Mouse (Mus musculus) heart, embryonic 12.5 days (tissue): ENCODE data around the gene Sap30bp. TPM values are rescaled to one million over a fixed set of nuclear protein-coding genes. Genes with fewer than 3 reads are reported as not detected.

Experiments
- ATAC-seq: fragments of 200-750 bp; cut with Nextera tagmentation; 2 replicates; pipeline ENCODE4 v1.8.0; 2017; ENCODE audit warnings: moderate TSS enrichment, moderate library complexity; ENCODE audit not compliant: insufficient number of reproducible peaks, low FRiP score
- H3K27ac ChIP-seq: fragments of 300-500 bp; sonication (generic); 2 replicates; pipeline ENCODE4 v1.5.1; 2016; ENCODE audit warnings: mild to moderate bottlenecking, moderate library complexity; ENCODE audit not compliant: poor library complexity, severe bottlenecking
- H3K27me3 ChIP-seq: fragments of 300-500 bp; sonication (generic); replicated peaks from 2 replicates; pipeline ENCODE4 v1.6.1; 2016; ENCODE audit warnings: mild to moderate bottlenecking, moderate library complexity
- H3K36me3 ChIP-seq: fragments of 300-500 bp; sonication (generic); 2 replicates; pipeline ENCODE4 v1.6.1; 2016; ENCODE audit warnings: mild to moderate bottlenecking, moderate library complexity
- H3K4me1 ChIP-seq: fragments of 300-500 bp; sonication (generic); replicated peaks from 2 replicates; pipeline ENCODE4 v1.6.1; 2016; ENCODE audit warnings: mild to moderate bottlenecking
- H3K4me2 ChIP-seq: fragments of 300-500 bp; sonication (generic); 2 replicates; pipeline ENCODE4 v1.6.1; 2016; ENCODE audit warnings: mild to moderate bottlenecking, moderate library complexity
- H3K4me3 ChIP-seq: fragments of 300-500 bp; sonication (generic); 2 replicates; pipeline ENCODE4 v1.5.1; 2016; ENCODE audit warnings: mild to moderate bottlenecking
- H3K9ac ChIP-seq: fragments of 300-500 bp; sonication (generic); 2 replicates; pipeline ENCODE4 v1.6.1; 2016; ENCODE audit warnings: mild to moderate bottlenecking, moderate library complexity
- H3K9me3 ChIP-seq: fragments of 300-500 bp; sonication (generic); replicated peaks from 2 replicates; pipeline ENCODE4 v1.6.1; 2016; ENCODE audit warnings: mild to moderate bottlenecking, moderate library complexity
- WGBS: fragments of 180-500 bp; shearing (Covaris S2); methylation state at CpG from one replicate; pipeline ENCODE4 v1.1.7; 2016; 5-methylcytosine and 5-hydroxymethylcytosine counted together
- polyA plus RNA-seq: library from polyadenylated mRNA; unstranded; fragments of >200 nt; fragmentation: Nextera tagmentation; extraction: Ambion mirVana; gene quantifications from 2 replicates; pipeline ENCODE4 v1.2.1, GENCODE M21; 2016

Gene Sap30bp
- 29.4 and 32.2 TPM in 2 replicates for polyA plus RNA-seq

GRCm38 (mm10) chr11:115933108-115933746 lies at the start of gene Sap30bp, which contains the start of gene Recql5:
TSS of gene Sap30bp (plus strand) at chr11:115933282.
TSS of gene Recql5 (minus strand) at chr11:115933477.
- Histone ChIP-seq H3K27me3 (no peaks in the 10 kb centered on the region), H3K9me3 (no peaks in the 10 kb centered on the region), H3K9ac (peak within 1 kb of the TSS; percentile 80), H3K4me2 (peak within 1 kb of the TSS; percentile 94), H3K27ac (no peak within 1 kb of the TSS; the same call in 1 of the 2 replicates), H3K4me3 (peak within 1 kb of the TSS; percentile 92), H3K4me1 (peaks cover 19% of the 10 kb centered on the region), H3K36me3 (peaks cover 43% of the 10 kb centered on the region)
- WGBS, result under 1% methylated on average over 28 of the region's 28 CpGs
- peak; percentile 99 for ATAC-seq

DNA sequence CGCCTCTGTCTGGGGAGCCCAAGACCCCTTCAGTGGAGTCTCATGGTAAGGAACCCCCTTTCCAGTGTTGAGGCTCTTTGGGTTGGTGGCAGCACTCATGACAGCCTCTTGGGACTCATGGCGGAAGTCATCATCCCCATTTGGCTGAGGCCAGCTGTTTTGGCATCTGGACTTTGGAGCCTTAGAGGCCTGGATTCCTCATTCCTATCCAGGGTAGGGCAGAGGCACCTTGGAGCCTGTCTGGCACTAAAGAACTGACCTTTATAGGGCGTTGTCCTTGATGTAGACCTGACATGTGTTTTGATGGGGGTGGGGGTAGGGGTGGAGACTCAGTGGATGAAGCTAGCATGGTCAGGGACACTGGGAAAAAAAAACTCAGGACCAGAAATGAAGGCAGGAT lies 48.7 kb upstream of the Sap30bp start:
- H3K9me3 ChIP-seq, result no peaks in the 10 kb centered on the region
- 83% methylated on average over 3 of the region's 3 CpGs for WGBS
- H3K4me2 ChIP-seq, result no peak overlapping the region
- no peaks in the 10 kb centered on the region for H3K36me3 ChIP-seq
- H3K9ac ChIP-seq, result no peak overlapping the region
- H3K4me3 ChIP-seq, result no peak overlapping the region
- H3K27ac ChIP-seq, result no peak overlapping the region
- no peaks in the 10 kb centered on the region for H3K4me1 ChIP-seq
- no peak for ATAC-seq
- H3K27me3 ChIP-seq, result peaks cover 39% of the 10 kb centered on the region

DNA sequence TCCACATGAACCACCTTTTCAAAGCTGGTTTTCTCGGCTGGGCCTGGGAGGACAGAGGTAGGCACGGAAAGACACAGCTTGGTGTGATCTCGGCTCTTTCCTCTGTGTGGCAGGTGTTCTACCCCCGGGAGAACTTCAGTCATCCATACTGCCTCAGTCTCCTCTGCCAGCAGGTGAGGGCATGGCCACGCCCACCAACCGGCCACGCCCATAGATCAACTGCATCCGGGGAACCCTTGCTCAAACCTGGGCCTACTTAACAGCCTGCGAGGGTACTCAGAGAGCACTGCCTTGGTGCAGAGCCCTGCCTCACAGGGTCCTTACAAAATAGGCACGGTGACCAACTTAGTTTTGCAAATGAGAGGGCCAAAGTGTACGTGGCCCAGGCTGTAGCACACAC lies 47.8 kb upstream of the Sap30bp start:
- Histone ChIP-seq H3K4me3 (no peak overlapping the region), H3K36me3 (no peaks in the 10 kb centered on the region)

DNA sequence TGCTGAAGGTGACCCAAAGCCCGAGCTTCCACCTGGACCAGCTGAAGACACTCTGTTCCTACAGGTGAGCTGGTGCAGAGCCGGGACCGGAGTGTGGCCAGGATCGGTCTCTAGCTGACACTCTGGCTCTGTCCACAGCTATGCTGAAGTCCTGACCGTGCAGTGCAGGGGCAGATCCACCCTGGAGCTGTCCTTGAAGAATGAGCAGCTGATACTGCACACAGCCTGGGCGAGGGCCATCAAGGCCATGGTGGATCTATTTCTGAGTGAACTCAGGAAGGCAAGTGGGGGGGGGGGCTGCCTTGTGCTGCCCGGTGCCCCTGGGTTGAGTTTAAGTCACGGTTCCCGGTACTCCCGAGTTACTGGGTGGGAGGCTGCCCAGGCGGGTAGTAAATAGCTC lies 46.6 kb upstream of the Sap30bp start:
- Histone ChIP-seq H3K4me2 (no peak overlapping the region), H3K27me3 (peaks cover 29% of the 10 kb centered on the region), H3K27ac (no peak overlapping the region), H3K9me3 (no peaks in the 10 kb centered on the region), H3K9ac (no peak overlapping the region), H3K4me1 (no peaks in the 10 kb centered on the region), H3K36me3 (no peaks in the 10 kb centered on the region), H3K4me3 (no peak overlapping the region)
- ATAC-seq, result no peak
- WGBS, result 80% methylated on average over 11 of the region's 11 CpGs

More for the DNA sequence above, 47.8 kb upstream of the Sap30bp start:
- H3K27me3 ChIP-seq, result peaks cover 30% of the 10 kb centered on the region
- no peaks in the 10 kb centered on the region for H3K4me1 ChIP-seq
- 75% methylated on average over 11 of the region's 11 CpGs for WGBS
- H3K4me2 ChIP-seq, result no peak overlapping the region
- H3K9me3 ChIP-seq, result no peaks in the 10 kb centered on the region
- no peak for ATAC-seq
- no peak overlapping the region for H3K9ac ChIP-seq
- no peak overlapping the region for H3K27ac ChIP-seq

GRCm38 (mm10) chr11:115888020-115888419 lies 45.1 kb upstream of the Sap30bp start:
- no peaks in the 10 kb centered on the region for H3K9me3 ChIP-seq
- peaks cover 7% of the 10 kb centered on the region; the same call in 1 of the 2 replicates for H3K36me3 ChIP-seq
- H3K9ac ChIP-seq, result no peak overlapping the region; the same call in 1 of the 2 replicates
- peaks cover 5% of the 10 kb centered on the region; the same call in 1 of the 2 replicates for H3K4me1 ChIP-seq
- WGBS, result 85% methylated on average over 5 of the region's 5 CpGs
- no peak overlapping the region for H3K27ac ChIP-seq
- peaks cover 15% of the 10 kb centered on the region for H3K27me3 ChIP-seq
- H3K4me3 ChIP-seq, result no peak overlapping the region
- H3K4me2 ChIP-seq, result no peak overlapping the region
- no peak for ATAC-seq

DNA sequence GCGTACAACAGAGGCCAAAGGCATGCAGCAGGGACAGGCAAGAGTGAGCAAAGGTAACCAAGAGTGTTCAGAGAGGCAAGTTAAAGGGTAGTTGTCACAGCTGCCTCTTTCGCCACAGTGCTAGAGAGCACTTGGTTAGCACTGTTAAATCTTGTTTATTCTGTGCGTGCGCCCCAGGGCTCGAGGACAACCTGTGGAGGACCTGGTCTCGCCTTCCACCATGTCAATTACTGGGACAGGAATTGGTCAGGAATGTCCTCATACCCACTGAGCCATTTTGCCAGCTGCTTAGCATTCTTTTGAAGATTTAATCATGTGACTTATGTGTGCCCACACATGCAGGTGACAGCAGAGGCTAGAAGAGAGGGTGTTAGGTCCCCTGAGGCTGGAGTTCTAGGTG lies 43.9 kb upstream of the Sap30bp start:
- Histone ChIP-seq H3K9ac (no peak overlapping the region), H3K27ac (no peak overlapping the region), H3K27me3 (peaks cover 3% of the 10 kb centered on the region), H3K9me3 (no peaks in the 10 kb centered on the region), H3K4me3 (no peak overlapping the region), H3K4me2 (no peak overlapping the region), H3K36me3 (peaks cover 18% of the 10 kb centered on the region), H3K4me1 (peaks cover 5% of the 10 kb centered on the region; the same call in 1 of the 2 replicates)
- ATAC-seq, result no peak
- WGBS, result 73% methylated on average over 6 of the region's 6 CpGs

DNA sequence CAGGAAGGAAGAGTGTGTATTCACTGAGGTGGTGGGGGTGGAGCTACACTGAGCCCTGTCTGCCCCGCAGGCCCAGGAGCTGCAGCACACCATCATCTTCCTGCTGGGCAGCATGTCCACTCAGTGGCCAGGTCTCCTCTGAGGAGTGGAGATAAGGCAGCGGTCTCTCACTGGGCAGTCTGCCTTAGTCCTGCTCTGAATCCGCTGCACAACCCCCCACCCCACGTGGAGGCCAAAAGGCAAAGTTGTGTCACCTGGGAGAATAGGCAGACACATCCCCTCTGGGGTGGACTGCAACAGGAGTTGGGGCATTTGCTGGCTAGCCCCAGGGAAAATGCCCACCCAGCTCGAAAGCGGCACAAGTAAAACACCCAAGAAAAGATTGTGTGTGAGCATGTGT lies 40.9 kb upstream of the Sap30bp start:
- ATAC-seq, result no peak
- 48% methylated on average over 6 of the region's 6 CpGs for WGBS
- Histone ChIP-seq H3K9me3 (no peaks in the 10 kb centered on the region), H3K27ac (no peak overlapping the region), H3K4me2 (no peak overlapping the region), H3K36me3 (peaks cover 39% of the 10 kb centered on the region), H3K4me3 (no peak overlapping the region), H3K27me3 (no peaks in the 10 kb centered on the region), H3K9ac (no peak overlapping the region), H3K4me1 (peaks cover 5% of the 10 kb centered on the region; the same call in 1 of the 2 replicates)

DNA sequence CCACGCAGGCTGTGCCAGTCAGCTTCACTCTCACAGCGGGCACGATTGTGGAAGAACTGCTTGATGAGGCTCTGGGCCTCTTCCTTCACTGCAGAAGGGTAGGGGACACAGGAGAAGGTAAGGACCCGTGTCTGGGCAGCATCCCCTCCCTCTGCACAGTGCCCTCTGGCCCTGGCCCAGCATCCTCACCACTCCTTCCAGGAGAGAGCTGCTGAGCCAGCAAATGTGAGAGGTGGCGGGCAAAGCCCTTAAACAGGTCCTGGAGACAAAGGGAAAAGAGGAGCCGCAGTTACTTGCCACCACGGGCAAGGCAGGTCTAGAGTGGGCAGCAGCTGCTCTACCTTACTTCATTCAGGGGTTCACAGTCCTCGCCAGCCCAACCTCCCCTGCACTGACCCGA lies 40.0 kb upstream of the Sap30bp start:
- no peak for ATAC-seq
- Histone ChIP-seq H3K9me3 (no peaks in the 10 kb centered on the region), H3K4me1 (peaks cover 5% of the 10 kb centered on the region; the same call in 1 of the 2 replicates), H3K36me3 (peaks cover 42% of the 10 kb centered on the region), H3K4me2 (no peak overlapping the region), H3K27me3 (no peaks in the 10 kb centered on the region), H3K9ac (no peak overlapping the region), H3K27ac (no peak overlapping the region), H3K4me3 (no peak overlapping the region)
- 89% methylated on average over 9 of the region's 9 CpGs for WGBS

DNA sequence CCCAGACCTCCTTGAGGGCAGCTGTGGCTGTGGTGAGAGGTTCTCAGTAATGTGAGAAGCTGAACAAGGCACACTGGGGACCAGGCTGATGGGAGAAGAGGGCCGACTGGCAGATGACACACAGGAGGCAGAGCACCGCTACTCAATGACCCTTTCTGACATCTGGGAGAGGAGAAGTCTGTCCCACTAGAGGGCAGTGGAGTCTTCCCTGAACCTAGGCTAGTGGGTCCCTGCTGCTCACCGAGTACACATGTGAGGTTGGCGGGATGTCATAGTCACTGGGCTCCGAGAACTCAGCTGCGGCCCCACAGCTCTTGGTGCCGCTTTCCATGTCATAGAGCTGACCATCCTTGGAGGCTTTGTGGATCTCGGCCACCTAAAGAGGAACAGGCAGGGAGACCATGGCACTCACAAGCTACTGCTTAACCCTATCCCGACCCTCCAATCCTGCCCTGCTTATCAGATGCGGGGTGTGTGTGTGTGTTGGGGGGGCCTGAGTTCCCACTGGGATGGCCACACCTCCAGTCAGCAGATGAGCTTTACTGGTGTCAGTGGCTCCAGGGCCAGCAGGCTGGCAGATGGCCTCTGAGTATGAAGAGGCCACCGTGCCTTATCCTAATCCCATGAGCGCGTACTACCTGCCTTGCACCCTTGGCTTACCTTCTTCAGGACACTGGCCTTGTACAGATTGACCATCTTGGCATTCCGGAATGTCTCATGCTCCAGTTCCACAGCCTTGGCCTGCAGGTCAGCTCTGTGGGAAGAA lies 38.1 kb upstream of the Sap30bp start:
- Histone ChIP-seq H3K27me3 (no peaks in the 10 kb centered on the region), H3K27ac (no peak overlapping the region), H3K9me3 (no peaks in the 10 kb centered on the region), H3K4me1 (peaks cover 22% of the 10 kb centered on the region), H3K4me2 (no peak overlapping the region), H3K36me3 (peaks cover 42% of the 10 kb centered on the region), H3K9ac (no peak overlapping the region), H3K4me3 (no peak overlapping the region)
- no peak for ATAC-seq
- WGBS, result 59% methylated on average over 14 of the region's 14 CpGs

DNA sequence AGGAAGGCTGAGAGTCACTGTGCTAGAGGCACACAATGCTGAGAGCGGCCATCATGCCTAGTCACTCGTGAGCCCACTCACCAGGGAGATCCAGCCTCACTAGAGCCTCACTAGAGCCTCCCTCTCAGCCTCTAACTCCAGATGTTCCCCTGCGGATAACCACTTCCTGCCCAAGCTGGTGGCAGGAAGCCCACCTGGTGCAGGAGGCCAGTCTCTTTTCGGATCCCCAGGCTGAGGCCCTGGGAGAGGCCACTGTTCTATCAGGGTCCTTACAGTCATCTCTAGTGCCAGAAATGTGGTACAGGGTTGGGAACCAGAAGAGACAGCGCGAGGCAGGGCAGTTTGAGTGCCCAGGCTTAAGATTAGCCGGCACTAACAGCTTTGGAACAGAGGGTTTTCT lies 34.6 kb upstream of the Sap30bp start:
- no peak overlapping the region for H3K27ac ChIP-seq
- H3K4me3 ChIP-seq, result no peak overlapping the region
- H3K27me3 ChIP-seq, result no peaks in the 10 kb centered on the region
- no peak for ATAC-seq
- no peak overlapping the region; the same call in 1 of the 2 replicates for H3K9ac ChIP-seq
- no peak overlapping the region for H3K4me2 ChIP-seq
- H3K36me3 ChIP-seq, result peaks cover 32% of the 10 kb centered on the region
- H3K4me1 ChIP-seq, result peaks cover 52% of the 10 kb centered on the region
- WGBS, result 76% methylated on average over 7 of the region's 7 CpGs
- no peaks in the 10 kb centered on the region for H3K9me3 ChIP-seq

GRCm38 (mm10) chr11:115898886-115899285 lies 34.2 kb upstream of the Sap30bp start:
- Histone ChIP-seq H3K4me3 (no peak overlapping the region), H3K4me1 (peaks cover 56% of the 10 kb centered on the region), H3K27me3 (no peaks in the 10 kb centered on the region), H3K9ac (no peak overlapping the region; the same call in 1 of the 2 replicates), H3K27ac (peak overlapping the region; percentile 96), H3K4me2 (no peak overlapping the region), H3K36me3 (peaks cover 27% of the 10 kb centered on the region), H3K9me3 (no peaks in the 10 kb centered on the region)
- 11% methylated on average over 4 of the region's 4 CpGs for WGBS
- ATAC-seq, result no peak
